Mouse (Mus musculus): ENCODE measurements at regions not wholly inside any gene's neighbourhood (a gene's known extent, or its start where the extent isn't known, plus 50 kb on each side); places are given as distances from the start of the nearest gene placed in this dataset.

DNA sequence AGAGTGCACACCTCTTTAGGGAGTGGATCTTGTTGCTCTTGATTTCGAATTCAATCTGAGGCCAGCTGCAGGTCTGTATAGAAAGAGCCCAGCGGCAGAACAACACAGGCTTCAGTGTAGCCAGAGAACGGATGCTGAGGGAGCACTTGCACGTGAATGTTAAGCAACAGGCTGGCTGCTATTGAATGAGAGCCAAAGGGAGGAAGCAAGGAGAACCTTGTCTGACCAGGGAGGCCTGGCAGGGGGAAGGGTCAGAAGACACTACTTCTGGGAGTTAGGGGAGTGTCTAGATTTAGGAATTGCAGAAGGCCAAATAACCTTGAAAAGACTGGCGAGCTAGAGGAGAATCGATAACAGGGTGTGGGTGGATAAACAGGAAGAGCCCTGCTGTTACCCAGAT is 163.8 kb downstream of the Cdh26 start:
- no peak for DNase-seq (ENCODE audit: extremely low read depth)

DNA sequence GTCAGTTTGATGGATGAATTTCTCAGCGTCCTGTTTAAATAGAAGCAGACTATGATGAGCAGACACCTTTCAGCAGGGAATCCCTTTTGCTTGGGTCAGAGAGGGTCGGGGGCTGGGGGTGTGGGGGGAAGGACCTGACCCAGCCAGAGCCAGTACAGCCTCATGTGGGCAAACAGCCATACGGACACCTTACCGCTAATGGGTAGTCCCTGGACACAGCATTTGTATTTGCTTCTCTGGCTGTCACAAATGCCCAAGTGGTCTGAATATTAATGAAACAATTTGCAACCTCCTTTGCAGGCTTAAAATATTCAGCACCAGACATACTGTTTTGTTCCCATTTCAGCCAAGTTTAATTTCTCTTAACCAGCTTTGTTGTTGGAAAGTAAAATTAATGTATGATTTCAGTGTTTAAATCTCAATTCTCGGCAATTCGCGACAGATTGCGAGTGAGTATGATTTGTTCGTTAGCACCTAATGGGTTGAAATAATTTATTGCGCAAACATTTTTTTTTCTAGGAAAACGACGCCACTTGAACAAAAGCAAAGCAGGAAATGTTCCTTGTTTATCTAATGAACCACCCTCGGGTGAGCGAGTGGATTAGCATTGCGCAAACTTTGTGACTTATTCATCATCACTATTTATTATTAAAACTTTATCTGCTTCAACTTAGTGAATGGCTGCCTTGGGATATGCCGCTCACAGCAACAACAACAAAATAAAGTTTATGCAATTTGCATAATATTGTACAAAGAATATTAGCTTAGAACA is 166.2 kb downstream of the Cdh26 start:
- Histone ChIP-seq H3K27ac (ENCODE audit: insufficient read depth, low read depth) (no peak overlapping the region), H3K27me3 (replicated peaks) (no peaks in the 10 kb centered on the region), H3K36me3 (replicated peaks in 1 of 2; ENCODE audit: control insufficient read depth in 1 of 2, insufficient read depth in 1 of 2, low read length in 1 of 2) (no peaks in the 10 kb centered on the region), H3K9ac (ENCODE audit: insufficient read depth, low read depth) (no peak overlapping the region), H3K4me3 (replicated peaks in 1 of 3; ENCODE audit: low read depth in 2 of 3, low read length in 2 of 3, poor library complexity in 1 of 3) (no peak overlapping the region), H3K79me2 (replicated peaks; ENCODE audit: control insufficient read depth, extremely low read depth, insufficient read depth, poor library complexity, severe bottlenecking) (no peaks in the 10 kb centered on the region), H3K4me2 (ENCODE audit: insufficient read depth, low read depth, poor library complexity, severe bottlenecking) (no peak overlapping the region), H3K9me3 (replicated peaks; ENCODE audit: low read length) (peaks cover 10% of the 10 kb centered on the region), H3K4me1 (ENCODE audit: control insufficient read depth in 1 of 2, insufficient read depth in 2 of 2) (no peaks in the 10 kb centered on the region)
- in situ Hi-C loops (cut with MboI; ENCODE audit: low pct_ligation_motif_present, low pct_unique_long_range_greater_than_20kb, low sequenced_read_pairs), result no loop called here
- dilution Hi-C loops (cut with MboI; ENCODE audit: extremely low pct_ligation_motif_present, extremely low pct_unique_long_range_greater_than_20kb, low sequenced_read_pairs), result no loop called here
- DNase-seq (ENCODE audit: extremely low read depth), result no peak
- TF ChIP-seq ETS1 (conservative IDR thresholded peaks at IDR 0.05; ENCODE audit: low read depth, low read length) (no peak), HCFC1 (IDR thresholded peaks at IDR 0.05; ENCODE audit: low read depth, low read length) (no peak), USF1 (IDR thresholded peaks at IDR 0.05; ENCODE audit: low read depth, low read length) (no peak), UBTF (IDR thresholded peaks at IDR 0.05; ENCODE audit: low read depth, low read length) (no peak), ZMIZ1 (IDR thresholded peaks at IDR 0.05; ENCODE audit: low read depth, low read length) (no peak), NELFE (IDR thresholded peaks at IDR 0.05; ENCODE audit: low read depth, low read length) (no peak), JUN (IDR thresholded peaks at IDR 0.05; ENCODE audit: insufficient read depth, low read depth, low read length) (no peak), IRF4 (IDR thresholded peaks at IDR 0.05; ENCODE audit: low read depth, low read length) (no peak), MXI1 (IDR thresholded peaks at IDR 0.05; ENCODE audit: low read depth, low read length) (no peak), CTCF (conservative IDR thresholded peaks at IDR 0.05 in 1 of 2, IDR thresholded peaks at IDR 0.05 in 1 of 2; ENCODE audit: low read depth in 2 of 2, low read length in 2 of 2) (no peak), MAZ (IDR thresholded peaks at IDR 0.05; ENCODE audit: low read depth, low read length) (no peak), MEF2A (IDR thresholded peaks at IDR 0.05; ENCODE audit: borderline replicate concordance, low read depth, low read length) (no peak), E2F4 (IDR thresholded peaks at IDR 0.05; ENCODE audit: insufficient replicate concordance, low read depth, low read length) (no peak), MYC (IDR thresholded peaks at IDR 0.05; ENCODE audit: low read depth, low read length) (no peak), RAD21 (IDR thresholded peaks at IDR 0.05; ENCODE audit: low read depth, low read length) (no peak), CHD2 (IDR thresholded peaks at IDR 0.05; ENCODE audit: low read length) (no peak), EP300 (IDR thresholded peaks at IDR 0.05; ENCODE audit: low read length) (no peak), PAX5 (IDR thresholded peaks at IDR 0.05; ENCODE audit: low read length) (no peak), NRF1 (IDR thresholded peaks at IDR 0.05; ENCODE audit: low read depth, low read length) (no peak), TBP (conservative IDR thresholded peaks at IDR 0.05; ENCODE audit: low read depth, low read length) (no peak)

More for the DNA sequence above, 163.8 kb downstream of the Cdh26 start:
- no peak overlapping the region for H3K27ac ChIP-seq (ENCODE audit: insufficient read depth, low read depth)
- no peaks in the 10 kb centered on the region for H3K36me3 ChIP-seq (replicated peaks in 1 of 2; ENCODE audit: control insufficient read depth in 1 of 2, insufficient read depth in 1 of 2, low read length in 1 of 2)
- dilution Hi-C loops (cut with MboI; ENCODE audit: extremely low pct_ligation_motif_present, extremely low pct_unique_long_range_greater_than_20kb, low sequenced_read_pairs) (no loop called here), in situ Hi-C loops (cut with MboI; ENCODE audit: low pct_ligation_motif_present, low pct_unique_long_range_greater_than_20kb, low sequenced_read_pairs) (no loop called here)
- no peaks in the 10 kb centered on the region for H3K4me1 ChIP-seq (ENCODE audit: control insufficient read depth in 1 of 2, insufficient read depth in 2 of 2)
- H3K9me3 ChIP-seq (replicated peaks; ENCODE audit: low read length), result peaks cover 12% of the 10 kb centered on the region
- H3K9ac ChIP-seq (ENCODE audit: insufficient read depth, low read depth), result no peak overlapping the region
- no peak overlapping the region for H3K4me2 ChIP-seq (ENCODE audit: insufficient read depth, low read depth, poor library complexity, severe bottlenecking)
- H3K27me3 ChIP-seq (replicated peaks), result no peaks in the 10 kb centered on the region
- TF ChIP-seq MAX (IDR thresholded peaks at IDR 0.05; ENCODE audit: low read length) (no peak), USF1 (IDR thresholded peaks at IDR 0.05; ENCODE audit: low read depth, low read length) (no peak), ZKSCAN1 (IDR thresholded peaks at IDR 0.05; ENCODE audit: borderline replicate concordance, low read depth, low read length) (no peak), ZMIZ1 (IDR thresholded peaks at IDR 0.05; ENCODE audit: low read depth, low read length) (no peak), UBTF (IDR thresholded peaks at IDR 0.05; ENCODE audit: low read depth, low read length) (no peak), TBP (conservative IDR thresholded peaks at IDR 0.05; ENCODE audit: low read depth, low read length) (no peak)
- no peak overlapping the region for H3K4me3 ChIP-seq (replicated peaks in 1 of 3; ENCODE audit: low read depth in 2 of 3, low read length in 2 of 3, poor library complexity in 1 of 3)
- H3K79me2 ChIP-seq (replicated peaks; ENCODE audit: control insufficient read depth, extremely low read depth, insufficient read depth, poor library complexity, severe bottlenecking), result no peaks in the 10 kb centered on the region
